Mouse (Mus musculus): ENCODE measurements around the gene Mybpc2. TPM values are rescaled to one million over a fixed set of nuclear protein-coding genes. Genes with fewer than 3 reads are reported as not detected.

The Mybpc2 gene
- polyA plus RNA-seq, 1 experiment from 2014 or later = 0.31 TPM

- no peaks in the 10 kb centered on the region for H3K27me3 ChIP-seq (ENCODE audit: control insufficient read depth, insufficient read depth, low read depth, low read length)
- H3K4me3 ChIP-seq (ENCODE audit: low read depth, low read length) = no peak overlapping the region
- H3K9me3 ChIP-seq (replicated peaks; ENCODE audit: control insufficient read depth, low read length) = no peaks in the 10 kb centered on the region
- no peak for ATAC-seq (ENCODE audit: low read depth)
- WGBS (ENCODE audit: insufficient replicate concordance) = 82% methylated on average over 23 of the region's 23 CpGs
- H3K36me3 ChIP-seq (ENCODE audit: control insufficient read depth, insufficient read depth) = peaks cover 35% of the 10 kb centered on the region
- no peak overlapping the region for H3K9ac ChIP-seq (ENCODE audit: low read depth, low read length)
- no peak overlapping the region for H3K4me2 ChIP-seq (ENCODE audit: low read depth, low read length)
- H3K4me1 ChIP-seq (ENCODE audit: control insufficient read depth, low read depth, low read length) = peaks cover 27% of the 10 kb centered on the region
- H3K27ac ChIP-seq (ENCODE audit: low read length) = no peak overlapping the region
Observed at GRCm38 (mm10) chr7:44549621-44550408, 25.4 kb upstream of the Mybpc2 start.

- H3K4me1 ChIP-seq (ENCODE audit: control insufficient read depth, low read depth, low read length) = peaks cover 24% of the 10 kb centered on the region
- peaks cover 35% of the 10 kb centered on the region for H3K36me3 ChIP-seq (ENCODE audit: control insufficient read depth, insufficient read depth)
- peak within 1 kb of the TSS; percentile 93 for H3K4me2 ChIP-seq (ENCODE audit: low read depth, low read length)
- no peaks in the 10 kb centered on the region for H3K27me3 ChIP-seq (ENCODE audit: control insufficient read depth, insufficient read depth, low read depth, low read length)
- 0% methylated on average over 43 of the region's 43 CpGs for WGBS (ENCODE audit: insufficient replicate concordance)
- peak; percentile 95 for ATAC-seq (ENCODE audit: low read depth)
- no peaks in the 10 kb centered on the region for H3K9me3 ChIP-seq (replicated peaks; ENCODE audit: control insufficient read depth, low read length)
- H3K27ac ChIP-seq (ENCODE audit: low read length) = peak within 1 kb of the TSS; percentile 91
- peak within 1 kb of the TSS; percentile 78 for H3K4me3 ChIP-seq (ENCODE audit: low read depth, low read length)
- H3K9ac ChIP-seq (ENCODE audit: low read depth, low read length) = peak within 1 kb of the TSS; percentile 73
Observed at GRCm38 (mm10) chr7:44548497-44549087, 24.1 kb upstream of the Mybpc2 start, which contains the start of gene Pold1. Gene Pold1 (minus strand): TSS chr7:44548849.

GRCm38 (mm10) chr7:44547725-44548124 is 23.3 kb upstream of the Mybpc2 start:
- H3K27me3 ChIP-seq (ENCODE audit: control insufficient read depth, insufficient read depth, low read depth, low read length) = no peaks in the 10 kb centered on the region
- no peaks in the 10 kb centered on the region for H3K9me3 ChIP-seq (replicated peaks; ENCODE audit: control insufficient read depth, low read length)
- peak overlapping the region; percentile 78 for H3K4me3 ChIP-seq (ENCODE audit: low read depth, low read length)
- H3K27ac ChIP-seq (ENCODE audit: low read length) = peak overlapping the region; percentile 91
- H3K4me1 ChIP-seq (ENCODE audit: control insufficient read depth, low read depth, low read length) = peaks cover 17% of the 10 kb centered on the region
- peak overlapping the region; percentile 73 for H3K9ac ChIP-seq (ENCODE audit: low read depth, low read length)
- ATAC-seq (ENCODE audit: low read depth) = no peak
- 25% methylated on average over 5 of the region's 5 CpGs for WGBS (ENCODE audit: insufficient replicate concordance)
- peaks cover 37% of the 10 kb centered on the region for H3K36me3 ChIP-seq (ENCODE audit: control insufficient read depth, insufficient read depth)
- H3K4me2 ChIP-seq (ENCODE audit: low read depth, low read length) = peak overlapping the region; percentile 93

- H3K9me3 ChIP-seq (replicated peaks; ENCODE audit: control insufficient read depth, low read length) = no peaks in the 10 kb centered on the region
- peak overlapping the region; percentile 73 for H3K9ac ChIP-seq (ENCODE audit: low read depth, low read length)
- H3K4me2 ChIP-seq (ENCODE audit: low read depth, low read length) = peak overlapping the region; percentile 93
- no peak overlapping the region; the same call in 1 of the 2 replicates for H3K27ac ChIP-seq (ENCODE audit: low read length)
- 90% methylated on average over 13 of the region's 13 CpGs for WGBS (ENCODE audit: insufficient replicate concordance)
- H3K4me3 ChIP-seq (ENCODE audit: low read depth, low read length) = peak overlapping the region; percentile 78
- H3K27me3 ChIP-seq (ENCODE audit: control insufficient read depth, insufficient read depth, low read depth, low read length) = no peaks in the 10 kb centered on the region
- no peak for ATAC-seq (ENCODE audit: low read depth)
- H3K4me1 ChIP-seq (ENCODE audit: control insufficient read depth, low read depth, low read length) = peaks cover 16% of the 10 kb centered on the region
- H3K36me3 ChIP-seq (ENCODE audit: control insufficient read depth, insufficient read depth) = peaks cover 39% of the 10 kb centered on the region
Observed at GRCm38 (mm10) chr7:44547041-44547440, 22.6 kb upstream of the Mybpc2 start.

- WGBS (ENCODE audit: insufficient replicate concordance) = 89% methylated on average over 3 of the region's 3 CpGs
- H3K36me3 ChIP-seq (ENCODE audit: control insufficient read depth, insufficient read depth) = peaks cover 39% of the 10 kb centered on the region
Observed at GRCm38 (mm10) chr7:44546274-44546673, 21.8 kb upstream of the Mybpc2 start.

GRCm38 (mm10) chr7:44543071-44543470 is 18.6 kb upstream of the Mybpc2 start:
- H3K4me2 ChIP-seq (ENCODE audit: low read depth, low read length) = no peak overlapping the region
- 75% methylated on average over 12 of the region's 12 CpGs for WGBS (ENCODE audit: insufficient replicate concordance)
- peaks cover 48% of the 10 kb centered on the region for H3K36me3 ChIP-seq (ENCODE audit: control insufficient read depth, insufficient read depth)

More at GRCm38 (mm10) chr7:44546274-44546673, 21.8 kb upstream of the Mybpc2 start:
- ATAC-seq (ENCODE audit: low read depth) = no peak
- Histone ChIP-seq H3K4me1 (ENCODE audit: control insufficient read depth, low read depth, low read length) (peaks cover 16% of the 10 kb centered on the region), H3K4me2 (ENCODE audit: low read depth, low read length) (no peak overlapping the region), H3K27ac (ENCODE audit: low read length) (no peak overlapping the region), H3K27me3 (ENCODE audit: control insufficient read depth, insufficient read depth, low read depth, low read length) (no peaks in the 10 kb centered on the region), H3K4me3 (ENCODE audit: low read depth, low read length) (no peak overlapping the region), H3K9ac (ENCODE audit: low read depth, low read length) (no peak overlapping the region), H3K9me3 (replicated peaks; ENCODE audit: control insufficient read depth, low read length) (no peaks in the 10 kb centered on the region)

GRCm38 (mm10) chr7:44542555-44542954 is 18.1 kb upstream of the Mybpc2 start:
- WGBS (ENCODE audit: insufficient replicate concordance) = 87% methylated on average over 11 of the region's 11 CpGs
- H3K4me2 ChIP-seq (ENCODE audit: low read depth, low read length) = no peak overlapping the region

More at GRCm38 (mm10) chr7:44543071-44543470, 18.6 kb upstream of the Mybpc2 start:
- peaks cover 13% of the 10 kb centered on the region for H3K4me1 ChIP-seq (ENCODE audit: control insufficient read depth, low read depth, low read length)
- no peaks in the 10 kb centered on the region for H3K27me3 ChIP-seq (ENCODE audit: control insufficient read depth, insufficient read depth, low read depth, low read length)
- no peak overlapping the region for H3K9ac ChIP-seq (ENCODE audit: low read depth, low read length)
- H3K9me3 ChIP-seq (replicated peaks; ENCODE audit: control insufficient read depth, low read length) = no peaks in the 10 kb centered on the region
- ATAC-seq (ENCODE audit: low read depth) = no peak
- no peak overlapping the region for H3K4me3 ChIP-seq (ENCODE audit: low read depth, low read length)
- no peak overlapping the region for H3K27ac ChIP-seq (ENCODE audit: low read length)

GRCm38 (mm10) chr7:44538756-44539624 is 14.5 kb upstream of the Mybpc2 start:
- WGBS (ENCODE audit: insufficient replicate concordance) = 89% methylated on average over 41 of the region's 41 CpGs
- Histone ChIP-seq H3K4me2 (ENCODE audit: low read depth, low read length) (no peak overlapping the region), H3K36me3 (ENCODE audit: control insufficient read depth, insufficient read depth) (peaks cover 70% of the 10 kb centered on the region)

More at GRCm38 (mm10) chr7:44542555-44542954, 18.1 kb upstream of the Mybpc2 start:
- Histone ChIP-seq H3K36me3 (ENCODE audit: control insufficient read depth, insufficient read depth) (peaks cover 53% of the 10 kb centered on the region), H3K27me3 (ENCODE audit: control insufficient read depth, insufficient read depth, low read depth, low read length) (no peaks in the 10 kb centered on the region), H3K9ac (ENCODE audit: low read depth, low read length) (no peak overlapping the region), H3K4me3 (ENCODE audit: low read depth, low read length) (no peak overlapping the region), H3K27ac (ENCODE audit: low read length) (no peak overlapping the region), H3K4me1 (ENCODE audit: control insufficient read depth, low read depth, low read length) (peaks cover 8% of the 10 kb centered on the region), H3K9me3 (replicated peaks; ENCODE audit: control insufficient read depth, low read length) (no peaks in the 10 kb centered on the region)
- ATAC-seq (ENCODE audit: low read depth) = no peak

More at GRCm38 (mm10) chr7:44538756-44539624, 14.5 kb upstream of the Mybpc2 start:
- Histone ChIP-seq H3K4me3 (ENCODE audit: low read depth, low read length) (no peak overlapping the region), H3K27me3 (ENCODE audit: control insufficient read depth, insufficient read depth, low read depth, low read length) (no peaks in the 10 kb centered on the region), H3K9me3 (replicated peaks; ENCODE audit: control insufficient read depth, low read length) (no peaks in the 10 kb centered on the region), H3K4me1 (ENCODE audit: control insufficient read depth, low read depth, low read length) (no peaks in the 10 kb centered on the region), H3K27ac (ENCODE audit: low read length) (no peak overlapping the region), H3K9ac (ENCODE audit: low read depth, low read length) (no peak overlapping the region)
- ATAC-seq (ENCODE audit: low read depth) = no peak
